Mouse (Mus musculus) brown adipose tissue, adult 24 weeks (tissue): ENCODE measurements around the gene Gimap7. TPM values are rescaled to one million over a fixed set of nuclear protein-coding genes. Genes with fewer than 3 reads are reported as not detected.
"Not testable (repeated sequence)": the region's sequence is repeated elsewhere in the genome, so short reads cannot be mapped to it uniquely, and the experiment has no call there.

Source experiments
- H3K27ac ChIP-seq: fragments of 200-500 bp; replicated peaks from 2 replicates; pipeline ENCODE4 v1.5.1; 2012; ENCODE audit warnings: low read depth, mild to moderate bottlenecking, low read length
- H3K4me1 ChIP-seq: fragments of 200-500 bp; 2 replicates; pipeline ENCODE4 v1.6.1; 2012; ENCODE audit warnings: low read length, mixed read lengths; ENCODE audit not compliant: control insufficient read depth, insufficient read depth, insufficient read length
- H3K4me3 ChIP-seq: fragments of 200-500 bp; 2 replicates; pipeline ENCODE4 v1.5.1; 2012; ENCODE audit warnings: low read depth, mild to moderate bottlenecking, low read length, moderate library complexity; ENCODE audit not compliant: insufficient read depth
- polyA plus RNA-seq: library from polyadenylated mRNA; stranded (reverse); fragments of >200 nt; gene quantifications from 2 replicates; pipeline ENCODE4 v1.2.4, GENCODE M21; 2012; ENCODE audit not compliant: missing spikeins, insufficient read depth, insufficient read length

The Gimap7 gene
- polyA plus RNA-seq: not detected in 2 replicates

GRCm38 (mm10) chr6:48718455-48718854, at the start of gene Gimap7, which contains the start of gene Gm28053:
Gimap7 (plus strand) TSS chr6:48718621.
Gm28053 (plus strand) TSS chr6:48718607.
- H3K4me1 ChIP-seq: no peaks in the 10 kb centered on the region
- H3K27ac ChIP-seq: no peak within 1 kb of the TSS
- H3K4me3 ChIP-seq: no peak within 1 kb of the TSS

GRCm38 (mm10) chr6:48669446-48669969, 48.9 kb upstream of the Gimap7 start:
- Histone ChIP-seq H3K4me3 (no peak overlapping the region), H3K27ac (no peak overlapping the region), H3K4me1 (no peaks in the 10 kb centered on the region)

GRCm38 (mm10) chr6:48674291-48675058, 43.9 kb upstream of the Gimap7 start:
- H3K4me3 ChIP-seq: no peak overlapping the region
- H3K27ac ChIP-seq: no peak overlapping the region
- H3K4me1 ChIP-seq: no peaks in the 10 kb centered on the region

- H3K4me1 ChIP-seq: peaks cover 3% of the 10 kb centered on the region; the same call in 1 of the 2 replicates
- peak overlapping the region; percentile 74 for H3K4me3 ChIP-seq
- peak overlapping the region; percentile 47 for H3K27ac ChIP-seq
Observed at GRCm38 (mm10) chr6:48675400-48675930, 43.0 kb upstream of the Gimap7 start.

- Histone ChIP-seq H3K27ac (peak within 1 kb of the TSS; percentile 92), H3K4me3 (peak within 1 kb of the TSS; percentile 74), H3K4me1 (peaks cover 4% of the 10 kb centered on the region; the same call in 1 of the 2 replicates)
Observed at GRCm38 (mm10) chr6:48675931-48676859, 42.2 kb upstream of the Gimap7 start, which contains the start of gene Gimap9. Gimap9 (plus strand) TSS chr6:48676129.

- Histone ChIP-seq H3K4me1 (peaks cover 5% of the 10 kb centered on the region; the same call in 1 of the 2 replicates), H3K4me3 (peak overlapping the region; percentile 38), H3K27ac (no peak overlapping the region)
Observed at GRCm38 (mm10) chr6:48676860-48677415, 41.5 kb upstream of the Gimap7 start.

GRCm38 (mm10) chr6:48677492-48678345, 40.7 kb upstream of the Gimap7 start:
- Histone ChIP-seq H3K4me3 (no peak overlapping the region; the same call in 1 of the 2 replicates), H3K4me1 (peaks cover 8% of the 10 kb centered on the region; the same call in 1 of the 2 replicates)

GRCm38 (mm10) chr6:48678391-48678790, 40.0 kb upstream of the Gimap7 start:
- Histone ChIP-seq H3K4me1 (peaks cover 10% of the 10 kb centered on the region; the same call in 1 of the 2 replicates), H3K4me3 (no peak overlapping the region), H3K27ac (no peak overlapping the region)

More at GRCm38 (mm10) chr6:48677492-48678345, 40.7 kb upstream of the Gimap7 start:
- H3K27ac ChIP-seq: peak overlapping the region; percentile 30; the same call in 1 of the 2 replicates

GRCm38 (mm10) chr6:48679701-48680100, 38.7 kb upstream of the Gimap7 start:
- H3K4me3 ChIP-seq: no peak overlapping the region
- H3K27ac ChIP-seq: peak overlapping the region; percentile 12; the same call in 1 of the 2 replicates
- peaks cover 10% of the 10 kb centered on the region; the same call in 1 of the 2 replicates for H3K4me1 ChIP-seq

- Histone ChIP-seq H3K27ac (peak overlapping the region; percentile 65), H3K4me3 (no peak overlapping the region), H3K4me1 (peaks cover 10% of the 10 kb centered on the region; the same call in 1 of the 2 replicates)
Observed at GRCm38 (mm10) chr6:48680421-48680820, 38.0 kb upstream of the Gimap7 start.

- Histone ChIP-seq H3K4me1 (peaks cover 13% of the 10 kb centered on the region; the same call in 1 of the 2 replicates), H3K4me3 (no peak overlapping the region), H3K27ac (peak overlapping the region; percentile 92)
Observed at GRCm38 (mm10) chr6:48681472-48682090, 36.8 kb upstream of the Gimap7 start.

- Histone ChIP-seq H3K4me1 (peaks cover 19% of the 10 kb centered on the region; the same call in 1 of the 2 replicates), H3K4me3 (no peak overlapping the region), H3K27ac (peak overlapping the region; percentile 92)
Observed at GRCm38 (mm10) chr6:48682271-48682670, 36.1 kb upstream of the Gimap7 start.

GRCm38 (mm10) chr6:48683263-48683821, 35.1 kb upstream of the Gimap7 start:
- peaks cover 21% of the 10 kb centered on the region; the same call in 1 of the 2 replicates for H3K4me1 ChIP-seq
- H3K4me3 ChIP-seq: not testable (repeated sequence)
- H3K27ac ChIP-seq: peak overlapping the region; percentile 57
